Mouse (Mus musculus) splenic B cell, adult 2 months (primary cell): ENCODE measurements around the gene Olfr1308.

Experiments used
- DNase-seq: peaks from one replicate; pipeline ENCODE4 v3.0.0-alpha.2; 2011; ENCODE audit warnings: low read depth, low spot score
- H3K27me3 ChIP-seq: 2 replicates; pipeline ENCODE4 v1.6.1; 2012; ENCODE audit warnings: mild to moderate bottlenecking, low read length, moderate library complexity, mixed read lengths; ENCODE audit not compliant: control insufficient read depth, poor library complexity, insufficient read depth, severe bottlenecking
- H3K36me3 ChIP-seq: 2 replicates; pipeline ENCODE4 v1.6.1; 2012; ENCODE audit warnings: mild to moderate bottlenecking, low read length, moderate library complexity, mixed read lengths; ENCODE audit not compliant: control insufficient read depth, poor library complexity, insufficient read depth, severe bottlenecking

Gene Olfr1308

GRCm38 (mm10) chr2:111964844-111965243, at the start of gene Olfr1308:
Gene Olfr1308 (minus strand): TSS chr2:111964944.
- Histone ChIP-seq H3K27me3 (no peaks in the 10 kb centered on the region), H3K36me3 (no peaks in the 10 kb centered on the region)
- no peak for DNase-seq

DNA sequence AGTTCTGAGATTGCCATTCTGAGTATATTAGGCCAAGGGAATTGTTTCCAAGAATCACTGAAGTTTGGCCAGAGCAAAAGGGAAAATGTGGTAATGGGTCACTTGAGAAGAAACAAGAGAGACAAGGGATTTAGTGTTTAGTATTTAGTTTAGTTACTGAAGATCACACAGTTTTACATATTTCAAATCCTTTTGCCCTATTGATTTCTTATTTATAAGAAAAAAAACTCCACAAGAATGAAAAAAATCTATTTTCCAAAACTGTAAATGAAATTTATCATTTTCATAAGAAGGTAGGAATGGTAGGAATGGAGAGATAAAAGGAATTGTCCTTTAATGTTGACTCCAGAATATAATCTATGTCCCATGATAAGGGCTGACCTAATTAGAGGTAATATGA, 47.9 kb upstream of the Olfr1308 start, which contains the start of gene Olfr1310:
Gene Olfr1310, minus strand, starts transcription at position 101 of the 400 bp plus-strand sequence.
- DNase-seq: no peak
- Histone ChIP-seq H3K27me3 (no peaks in the 10 kb centered on the region), H3K36me3 (no peaks in the 10 kb centered on the region)

DNA sequence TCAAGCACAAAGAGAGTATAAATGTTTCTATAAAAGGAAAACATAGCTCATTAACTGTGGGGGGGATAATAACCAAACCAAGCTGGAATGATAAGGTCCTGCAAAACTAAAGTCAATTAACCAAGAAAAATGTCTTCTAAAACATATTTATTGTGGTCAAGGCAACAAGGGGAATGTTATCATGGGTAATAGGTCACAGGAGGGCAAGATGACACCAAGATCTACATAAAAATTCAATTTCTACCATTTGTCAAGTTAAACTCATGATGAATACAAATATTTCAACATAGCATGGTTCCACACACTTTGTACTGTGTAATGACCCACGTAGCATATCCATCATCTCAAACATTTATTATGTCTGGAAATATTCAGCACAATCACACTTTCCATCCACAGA, 25.4 kb upstream of the Olfr1308 start, which contains the start of gene Olfr1309:
Gene Olfr1309, minus strand, starts transcription at position 101 of the 400 bp plus-strand sequence.
- H3K27me3 ChIP-seq: no peaks in the 10 kb centered on the region
- no peaks in the 10 kb centered on the region for H3K36me3 ChIP-seq
- no peak for DNase-seq

DNA sequence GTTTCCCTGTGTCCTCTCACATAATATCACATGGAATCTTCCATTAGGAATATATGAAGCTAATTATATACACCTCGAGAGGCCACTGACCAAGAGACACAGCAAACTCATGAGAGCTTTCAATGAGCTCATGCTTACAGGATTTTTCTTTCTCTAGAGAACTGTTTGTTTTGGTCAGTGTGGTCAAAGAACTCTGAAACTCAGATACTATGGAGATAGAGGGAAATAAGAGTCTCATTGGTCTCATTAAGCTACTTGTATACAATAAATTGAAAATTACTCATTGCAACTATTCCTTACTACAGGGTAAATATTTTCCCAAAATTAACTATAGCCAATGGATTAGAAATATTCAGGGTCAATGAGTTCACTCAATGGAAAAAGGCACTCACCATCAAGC, 15.4 kb downstream of the Olfr1308 start, which contains the start of gene Olfr1307:
Gene Olfr1307, minus strand, starts transcription at position 101 of the 400 bp plus-strand sequence.
- H3K27me3 ChIP-seq: no peaks in the 10 kb centered on the region
- DNase-seq: no peak
- H3K36me3 ChIP-seq: no peaks in the 10 kb centered on the region

- Histone ChIP-seq H3K27me3 (no peaks in the 10 kb centered on the region), H3K36me3 (no peaks in the 10 kb centered on the region)
- no peak for DNase-seq
Measured at GRCm38 (mm10) chr2:111916171-111916570, 48.6 kb downstream of the Olfr1308 start, which contains the start of gene Olfr1306. Gene Olfr1306 (minus strand): TSS chr2:111916271.
